Mouse (Mus musculus): Measurements from ENCODE around the gene Zfp992. TPM values are rescaled to one million over a fixed set of nuclear protein-coding genes. Genes with fewer than 3 reads are reported as not detected.
"Not testable (repeated sequence)": the region's sequence is repeated elsewhere in the genome, so short reads cannot be mapped to it uniquely, and the experiment has no call there.

Zfp992 gene
- 4.6 and 5.7 TPM in 2 replicates for total RNA-seq (2021)
- long read RNA-seq, experiment 1, partial matches to known transcripts = 2 of 19 reads
- long read RNA-seq, experiment 1, other reads (novel, unspliced or antisense) = 17 of 19 reads
- long read RNA-seq, experiment 2, partial matches to known transcripts = 0 of 13 reads
- long read RNA-seq, experiment 2, other reads (novel, unspliced or antisense) = 13 of 13 reads

- DNase-seq = not testable (repeated sequence)
Observed at GRCm38 (mm10) chr4:146448950-146449349, at the start of gene Zfp992. TSS of gene Zfp992 (plus strand) at chr4:146449023.

- DNase-seq = not testable (repeated sequence)
Observed at GRCm38 (mm10) chr4:146429467-146429866, 19.4 kb upstream of the Zfp992 start.

GRCm38 (mm10) chr4:146430876-146431275 lies 17.9 kb upstream of the Zfp992 start:
- not testable (repeated sequence) for DNase-seq

- not testable (repeated sequence) for DNase-seq
Observed at GRCm38 (mm10) chr4:146435539-146435938, 13.3 kb upstream of the Zfp992 start.

GRCm38 (mm10) chr4:146437256-146437655 lies 11.6 kb upstream of the Zfp992 start:
- DNase-seq = not testable (repeated sequence)

- not testable (repeated sequence) for DNase-seq
Observed at GRCm38 (mm10) chr4:146444345-146444744, 4.5 kb upstream of the Zfp992 start.

- DNase-seq = not testable (repeated sequence)
Observed at GRCm38 (mm10) chr4:146445121-146445520, 3.7 kb upstream of the Zfp992 start.

- DNase-seq = not testable (repeated sequence)
Observed at GRCm38 (mm10) chr4:146446135-146446534, 2.7 kb upstream of the Zfp992 start.

- DNase-seq = not testable (repeated sequence)
Observed at GRCm38 (mm10) chr4:146447016-146447415, 1.8 kb upstream of the Zfp992 start.

- not testable (repeated sequence) for DNase-seq
Observed at GRCm38 (mm10) chr4:146449711-146450110, 888 bp downstream of the Zfp992 start.

- DNase-seq = not testable (repeated sequence)
Observed at GRCm38 (mm10) chr4:146452576-146452975, 3.8 kb downstream of the Zfp992 start.

GRCm38 (mm10) chr4:146454170-146454569 lies 5.3 kb downstream of the Zfp992 start:
- DNase-seq = not testable (repeated sequence)

- no peak for DNase-seq
Observed at GRCm38 (mm10) chr4:146454896-146455295, 6.1 kb downstream of the Zfp992 start.

- no peak for DNase-seq
Observed at GRCm38 (mm10) chr4:146455321-146455721, 6.5 kb downstream of the Zfp992 start.

- DNase-seq = no peak
Observed at GRCm38 (mm10) chr4:146456061-146456726, 7.4 kb downstream of the Zfp992 start.

GRCm38 (mm10) chr4:146457126-146457525 lies 8.3 kb downstream of the Zfp992 start:
- no peak for DNase-seq

GRCm38 (mm10) chr4:146457720-146458119 lies 8.9 kb downstream of the Zfp992 start:
- no peak for DNase-seq

- DNase-seq = not testable (repeated sequence)
Observed at GRCm38 (mm10) chr4:146459822-146460221, 11.0 kb downstream of the Zfp992 start.

GRCm38 (mm10) chr4:146460685-146461084 lies 11.9 kb downstream of the Zfp992 start:
- not testable (repeated sequence) for DNase-seq

GRCm38 (mm10) chr4:146463649-146464351 lies 15.0 kb downstream of the Zfp992 start:
- not testable (repeated sequence) for DNase-seq

GRCm38 (mm10) chr4:146469984-146470383 lies 21.2 kb downstream of the Zfp992 start:
- DNase-seq = not testable (repeated sequence)

GRCm38 (mm10) chr4:146474181-146474580 lies 25.4 kb downstream of the Zfp992 start:
- not testable (repeated sequence) for DNase-seq
